ENCODE assay signal across 9 mouse cellular contexts in genomic region chr6:99600168-99600793, GRCm38 (mm10).
DNase-seq lines count a peak whose midpoint lies in the region; ATAC-seq and TF ChIP-seq lines count a peak whose summit lies in the region.
"Had no signal": no experiment of that assay in that cellular context is flagged by ENCODE, and none has a peak within 500 bp of the region (broad histone marks: within the 10 kb centered on the region; RNA-seq: fewer than 3 reads in every experiment).

No protein-coding gene starts in this region.

- no peak for ATAC-seq in liver, embryonic 11.5 days (replicated peaks; ENCODE audit: low FRiP score)
- no peak; the same call in 1 of the 2 replicates for ATAC-seq in midbrain, embryonic 15.5 days (replicated peaks)

- TF ChIP-seq POLR2A in liver, adult 2 months (IDR thresholded peaks at IDR 0.05; ENCODE audit: extremely low read depth, insufficient read depth, low read length), result no peak

- no peaks in the 10 kb centered on the region for H3K9me3 ChIP-seq in liver, embryonic 11.5 days (ENCODE audit: control insufficient read depth, low read length)
- H3K9me3 ChIP-seq in midbrain, embryonic 15.5 days, result no peaks in the 10 kb centered on the region

- H3K4me2 ChIP-seq in liver, embryonic 11.5 days, result no peak overlapping the region
- H3K4me2 ChIP-seq in midbrain, embryonic 15.5 days, result peak overlapping the region; percentile 42

- H3K4me3 ChIP-seq in liver, adult 2 months (ENCODE audit: insufficient read depth, low read depth, low read length), result no peak overlapping the region
- H3K4me3 ChIP-seq in liver, embryonic 11.5 days (ENCODE audit: low read depth, low read length), result no peak overlapping the region
- H3K4me3 ChIP-seq in midbrain, embryonic 15.5 days, result no peak overlapping the region
- H3K4me3 ChIP-seq: erythroblast, embryonic 14.5 days had no signal

- no peaks in the 10 kb centered on the region for H3K79me2 ChIP-seq in liver, adult 2 months (ENCODE audit: control insufficient read depth, insufficient read depth, low read length)

- no peak overlapping the region for H3K9ac ChIP-seq in liver, adult 2 months (ENCODE audit: low read depth, low read length)
- H3K9ac ChIP-seq in liver, embryonic 11.5 days (ENCODE audit: low read depth, low read length), result no peak overlapping the region
- H3K9ac ChIP-seq in midbrain, embryonic 15.5 days, result no peak overlapping the region

- H3K4me1 ChIP-seq in liver, adult 2 months (ENCODE audit: control insufficient read depth, insufficient read depth, low read length), result no peaks in the 10 kb centered on the region; the same call in 1 of the 2 replicates
- no peaks in the 10 kb centered on the region for H3K4me1 ChIP-seq in liver, embryonic 11.5 days (replicated peaks; ENCODE audit: control insufficient read depth, insufficient read depth, low read length)
- peaks cover 11% of the 10 kb centered on the region for H3K4me1 ChIP-seq in midbrain, embryonic 15.5 days

- TF ChIP-seq CTCF in liver, adult 2 months (IDR thresholded peaks at IDR 0.05; ENCODE audit: low read depth, low read length), result peak; percentile 58

- H3K36me3 ChIP-seq in liver, adult 2 months (ENCODE audit: control insufficient read depth, insufficient read depth, low read length), result no peaks in the 10 kb centered on the region
- H3K36me3 ChIP-seq in liver, embryonic 11.5 days (ENCODE audit: control insufficient read depth, insufficient read depth, low read length), result no peaks in the 10 kb centered on the region
- H3K36me3 ChIP-seq in midbrain, embryonic 15.5 days (replicated peaks), result no peaks in the 10 kb centered on the region

- intact Hi-C loops in heart, postnatal 14 days (cut with DNase I), result loop anchor here (2.0 to 10.0 kb wide), 2 partner anchors 645 to 1075 kb away; no protein-coding TSS in a partner anchor

- WGBS in liver, adult 2 months, result 15% methylated on average over 10 of the region's 10 CpGs
- 38% methylated on average over 10 of the region's 10 CpGs for WGBS in liver, embryonic 11.5 days
- 24% methylated on average over 10 of the region's 10 CpGs for WGBS in midbrain, embryonic 15.5 days

- no peaks in the 10 kb centered on the region for H3K27me3 ChIP-seq in liver, adult 2 months (ENCODE audit: control insufficient read depth, insufficient read depth, low read length)
- no peaks in the 10 kb centered on the region for H3K27me3 ChIP-seq in liver, embryonic 11.5 days (replicated peaks; ENCODE audit: control insufficient read depth, insufficient read depth, low read length)
- H3K27me3 ChIP-seq in midbrain, embryonic 15.5 days (replicated peaks), result peaks cover 6% of the 10 kb centered on the region

- DNase-seq in liver, adult 2 months (ENCODE audit: extremely low read depth, low read depth, low spot score), result peak; percentile 38
- no peak for DNase-seq in liver, embryonic 11.5 days (ENCODE audit: low spot score)
- peak; percentile 47 for DNase-seq in adrenal gland, postnatal 10 days
- peak; percentile 49 for DNase-seq in embryo, embryonic 9.5 days (ENCODE audit: extremely low spot score)
- peak; percentile 33 to 57 for DNase-seq in heart, postnatal 14 days
- peak; percentile 47 for DNase-seq in layer of hippocampus, adult 9-10 months (ENCODE audit: low spot score)
- DNase-seq in thymus, postnatal 14 days, result peak; percentile 84

- no peak overlapping the region for H3K27ac ChIP-seq in liver, adult 2 months (replicated peaks; ENCODE audit: insufficient read depth, low read depth, low read length)
- no peak overlapping the region for H3K27ac ChIP-seq in liver, embryonic 11.5 days (ENCODE audit: low read depth, low read length)
- H3K27ac ChIP-seq in midbrain, embryonic 15.5 days, result no peak overlapping the region
